Mouse (Mus musculus) brain, adult 2 months (tissue): Measurements from ENCODE around the gene Egfl7.

ENCODE experiments used
- DNase-seq: peaks from one replicate; pipeline ENCODE4 v3.0.0; 2011; ENCODE audit warnings: low read depth, low spot score

Gene Egfl7

GRCm38 (mm10) chr2:26593211-26594021, 13.6 kb downstream of the Egfl7 start:
- DNase-seq, result no peak

GRCm38 (mm10) chr2:26594022-26594346, 14.2 kb downstream of the Egfl7 start:
- peak; percentile 60 for DNase-seq

GRCm38 (mm10) chr2:26594461-26594933, 14.7 kb downstream of the Egfl7 start:
- no peak for DNase-seq

- DNase-seq, result no peak
These were observed 15.3 kb downstream of the Egfl7 start for GRCm38 (mm10) chr2:26594934-26595724.

GRCm38 (mm10) chr2:26595725-26596435, 16.1 kb downstream of the Egfl7 start:
- DNase-seq, result no peak

GRCm38 (mm10) chr2:26596898-26597297, 17.1 kb downstream of the Egfl7 start:
- no peak for DNase-seq

- no peak for DNase-seq
These were observed 18.0 kb downstream of the Egfl7 start for GRCm38 (mm10) chr2:26597810-26598209.

GRCm38 (mm10) chr2:26598462-26598861, 18.6 kb downstream of the Egfl7 start:
- DNase-seq, result no peak

GRCm38 (mm10) chr2:26599965-26600364, 20.2 kb downstream of the Egfl7 start:
- DNase-seq, result no peak

GRCm38 (mm10) chr2:26600664-26601063, 20.9 kb downstream of the Egfl7 start:
- no peak for DNase-seq

GRCm38 (mm10) chr2:26601595-26601994, 21.8 kb downstream of the Egfl7 start:
- DNase-seq, result no peak

GRCm38 (mm10) chr2:26602631-26603030, 22.8 kb downstream of the Egfl7 start:
- no peak for DNase-seq

- no peak for DNase-seq
These were observed 23.3 kb downstream of the Egfl7 start for GRCm38 (mm10) chr2:26603159-26603558.

GRCm38 (mm10) chr2:26603720-26604671, 24.2 kb downstream of the Egfl7 start, which contains the start of gene Agpat2:
Gene Agpat2 (minus strand): TSS chr2:26604417.
- DNase-seq, result peak; percentile 35

GRCm38 (mm10) chr2:26605331-26605730, 25.5 kb downstream of the Egfl7 start:
- no peak for DNase-seq

GRCm38 (mm10) chr2:26606579-26606978, 26.8 kb downstream of the Egfl7 start:
- no peak for DNase-seq

GRCm38 (mm10) chr2:26607056-26607910, 27.5 kb downstream of the Egfl7 start:
- no peak for DNase-seq

- no peak for DNase-seq
These were observed 29.0 kb downstream of the Egfl7 start for GRCm38 (mm10) chr2:26608781-26609180.

- DNase-seq, result no peak
These were observed 29.4 kb downstream of the Egfl7 start for GRCm38 (mm10) chr2:26609261-26609661.

GRCm38 (mm10) chr2:26610526-26610925, 30.7 kb downstream of the Egfl7 start:
- no peak for DNase-seq
